Mouse (Mus musculus) embryonic facial prominence, embryonic 12.5 days (tissue): ENCODE measurements around the gene Casd1. TPM values are rescaled to one million over a fixed set of nuclear protein-coding genes. Genes with fewer than 3 reads are reported as not detected.

ENCODE experiments used
- ATAC-seq: fragments of 200-750 bp; cut with Nextera tagmentation; 2 replicates; pipeline ENCODE4 v1.8.0; 2017; ENCODE audit not compliant: insufficient number of reproducible peaks, insufficient read depth, low FRiP score, low TSS enrichment
- H3K27ac ChIP-seq: fragments of 300-500 bp; sonication (generic); 2 replicates; pipeline ENCODE4 v1.5.1; 2016; ENCODE audit warnings: mild to moderate bottlenecking
- H3K27me3 ChIP-seq: fragments of 300-500 bp; sonication (generic); 2 replicates; pipeline ENCODE4 v1.6.1; 2016; ENCODE audit warnings: mild to moderate bottlenecking, moderate library complexity
- H3K36me3 ChIP-seq: fragments of 300-500 bp; sonication (generic); 2 replicates; pipeline ENCODE4 v1.6.1; 2016; ENCODE audit warnings: mild to moderate bottlenecking
- H3K4me1 ChIP-seq: fragments of 300-500 bp; sonication (generic); 2 replicates; pipeline ENCODE4 v1.6.1; 2016
- H3K4me2 ChIP-seq: fragments of 300-500 bp; sonication (generic); replicated peaks from 2 replicates; pipeline ENCODE4 v1.6.1; 2016; ENCODE audit warnings: mild to moderate bottlenecking, moderate library complexity
- H3K4me3 ChIP-seq: fragments of 300-500 bp; sonication (generic); 2 replicates; pipeline ENCODE4 v1.5.1; 2016; ENCODE audit warnings: mild to moderate bottlenecking
- H3K9ac ChIP-seq: fragments of 300-500 bp; sonication (generic); 2 replicates; pipeline ENCODE4 v1.6.1; 2016; ENCODE audit warnings: mild to moderate bottlenecking, moderate library complexity
- H3K9me3 ChIP-seq: fragments of 300-500 bp; sonication (generic); 2 replicates; pipeline ENCODE4 v1.6.1; 2016; ENCODE audit warnings: mild to moderate bottlenecking, moderate library complexity
- WGBS: fragments of 180-500 bp; shearing (Covaris S2); methylation state at CpG from one replicate; pipeline ENCODE4 v1.1.7; 2016; 5-methylcytosine and 5-hydroxymethylcytosine counted together
- polyA plus RNA-seq: library from polyadenylated mRNA; unstranded; fragments of >200 nt; fragmentation: Nextera tagmentation; extraction: Ambion mirVana; gene quantifications from 2 replicates; pipeline ENCODE4 v1.2.1, GENCODE M21; 2016

The Casd1 gene
- polyA plus RNA-seq = 42.7 and 44.1 TPM in 2 replicates

DNA sequence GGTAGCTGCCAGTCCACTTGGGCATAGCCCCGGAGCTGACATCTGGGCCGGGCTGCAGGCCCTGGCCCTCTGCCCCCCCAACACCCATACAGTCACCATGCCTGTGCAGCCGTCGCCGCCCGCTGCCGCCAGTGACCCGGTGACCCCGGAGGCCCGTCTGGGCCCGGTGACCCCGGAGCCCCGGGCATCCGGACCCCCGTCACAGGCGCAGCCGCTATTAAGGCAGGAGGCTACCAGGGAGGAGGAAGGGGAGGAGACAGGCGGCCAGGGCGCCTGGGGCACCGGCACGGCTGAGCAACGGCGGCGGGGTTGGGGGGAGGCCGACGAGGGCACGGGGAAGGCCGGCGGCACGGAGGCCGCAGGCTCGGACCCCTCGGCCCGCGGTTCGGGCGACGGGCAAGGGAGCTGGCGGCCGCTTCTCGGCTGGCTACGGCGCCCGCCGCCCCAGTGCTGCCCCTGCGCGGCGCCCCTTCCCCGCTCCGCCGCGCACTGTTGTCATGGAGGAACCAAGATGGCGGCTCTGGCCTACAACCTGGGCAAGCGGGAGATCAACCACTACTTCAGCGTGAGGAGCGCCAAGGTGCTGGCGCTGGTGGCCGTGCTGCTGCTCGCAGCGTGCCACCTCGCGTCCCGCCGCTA, at the start of gene Casd1:
Casd1 (plus strand) TSS at position 182 of the 639 bp plus-strand sequence.
- Histone ChIP-seq H3K27me3 (no peaks in the 10 kb centered on the region), H3K9ac (peak within 1 kb of the TSS; percentile 91), H3K4me2 (peak within 1 kb of the TSS; percentile 76), H3K4me3 (peak within 1 kb of the TSS; percentile 73), H3K27ac (peak within 1 kb of the TSS; percentile 97), H3K9me3 (no peaks in the 10 kb centered on the region), H3K4me1 (peaks cover 25% of the 10 kb centered on the region), H3K36me3 (no peaks in the 10 kb centered on the region)
- WGBS = under 1% methylated on average over 61 of the region's 64 CpGs
- peak; percentile 81 for ATAC-seq

DNA sequence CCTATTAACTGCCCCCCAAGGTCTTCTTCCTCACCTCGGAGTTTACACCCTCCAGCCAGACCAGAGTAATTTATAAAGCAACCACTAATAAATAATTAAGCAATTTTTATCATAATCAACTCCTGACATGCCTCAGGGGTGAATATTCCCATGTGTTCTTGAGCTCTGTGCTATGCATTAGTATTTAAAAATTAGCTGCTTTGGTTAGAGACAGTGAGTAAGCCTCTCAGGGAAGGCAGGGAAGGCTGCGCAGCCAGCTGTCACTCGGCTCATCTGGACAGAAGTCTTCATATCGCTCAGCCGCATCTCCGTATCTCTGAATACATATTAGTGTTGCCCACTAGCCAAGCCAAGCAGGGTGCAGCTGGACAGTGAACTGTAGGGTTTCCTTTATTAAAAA, 45.3 kb upstream of the Casd1 start:
- Histone ChIP-seq H3K27me3 (no peaks in the 10 kb centered on the region), H3K4me3 (no peak overlapping the region), H3K27ac (no peak overlapping the region), H3K36me3 (no peaks in the 10 kb centered on the region), H3K9me3 (no peaks in the 10 kb centered on the region), H3K4me2 (no peak overlapping the region), H3K9ac (no peak overlapping the region), H3K4me1 (peaks cover 25% of the 10 kb centered on the region)
- 67% methylated on average over 6 of the region's 6 CpGs for WGBS
- ATAC-seq = no peak

DNA sequence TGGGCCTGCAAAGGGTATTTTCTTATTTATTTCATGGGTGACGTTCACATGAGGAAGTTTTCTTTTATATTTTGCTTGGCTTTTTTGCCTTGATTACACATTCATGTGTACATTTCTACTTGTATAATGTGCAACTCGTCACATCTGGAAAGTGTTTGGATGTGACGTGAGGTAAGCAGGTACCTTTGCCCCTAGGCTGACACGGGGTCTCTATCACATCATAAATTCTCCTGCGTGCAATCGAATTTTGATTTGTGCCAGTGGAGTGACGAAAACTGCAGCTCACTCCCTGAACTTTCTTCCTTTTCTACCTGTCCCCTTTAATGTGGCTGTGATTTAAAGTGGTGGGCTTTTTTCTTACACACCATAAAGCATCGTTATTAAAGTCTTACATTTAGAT, 43.6 kb upstream of the Casd1 start:
- no peaks in the 10 kb centered on the region for H3K9me3 ChIP-seq
- ATAC-seq = no peak
- no peak overlapping the region for H3K9ac ChIP-seq
- no peak overlapping the region for H3K4me3 ChIP-seq
- WGBS = 42% methylated on average over 8 of the region's 8 CpGs
- H3K4me2 ChIP-seq = no peak overlapping the region
- peaks cover 39% of the 10 kb centered on the region for H3K4me1 ChIP-seq
- H3K27me3 ChIP-seq = no peaks in the 10 kb centered on the region
- H3K36me3 ChIP-seq = no peaks in the 10 kb centered on the region
- no peak overlapping the region; the same call in 1 of the 2 replicates for H3K27ac ChIP-seq

DNA sequence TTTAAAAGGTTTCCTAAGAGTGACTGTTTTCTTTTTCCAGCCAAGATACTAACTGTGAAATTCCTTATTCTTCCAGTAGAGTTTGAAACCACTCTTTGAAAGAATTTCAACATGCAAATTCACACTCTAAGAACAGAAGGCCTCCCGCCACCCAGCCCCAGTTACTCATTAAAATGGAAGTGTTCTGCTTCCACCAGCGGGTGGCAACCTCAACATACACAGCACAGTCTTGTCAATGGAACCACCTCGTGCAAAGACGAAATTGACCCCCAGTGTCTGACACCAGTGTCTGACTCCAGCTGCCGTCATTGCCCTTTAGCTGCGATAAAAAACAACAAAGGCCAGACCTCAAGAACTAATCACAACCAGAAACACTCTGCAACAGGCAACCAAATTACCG, 43.0 kb upstream of the Casd1 start:
- Histone ChIP-seq H3K9ac (no peak overlapping the region), H3K9me3 (no peaks in the 10 kb centered on the region), H3K27ac (peak overlapping the region; percentile 17; the same call in 1 of the 2 replicates), H3K27me3 (no peaks in the 10 kb centered on the region), H3K4me1 (peaks cover 39% of the 10 kb centered on the region), H3K36me3 (no peaks in the 10 kb centered on the region), H3K4me2 (0 out of 2 replicates have a peak overlapping the region, but pooled peaks have one; percentile 5), H3K4me3 (no peak overlapping the region)
- ATAC-seq = no peak
- 13% methylated on average over 7 of the region's 7 CpGs for WGBS

DNA sequence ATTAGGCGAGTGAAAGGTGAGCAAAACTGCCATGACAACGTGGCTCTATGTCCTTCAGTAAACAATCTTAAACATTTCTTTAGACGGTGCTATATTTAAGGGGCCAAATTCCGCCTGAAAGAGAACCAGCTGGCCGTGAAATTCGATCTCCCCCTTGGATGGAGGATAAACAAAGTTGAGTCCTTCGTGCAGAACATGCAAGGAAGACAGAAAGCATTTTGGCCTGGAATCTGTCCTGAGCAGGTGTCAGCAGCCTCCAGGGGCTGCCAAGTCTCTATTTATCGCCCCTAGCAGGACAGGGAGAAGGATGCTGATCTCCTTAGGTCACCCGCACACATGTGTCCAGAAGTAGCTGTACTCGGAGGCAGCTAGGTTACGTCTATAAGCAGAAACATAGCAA, 39.5 kb upstream of the Casd1 start:
- H3K27ac ChIP-seq = peak overlapping the region; percentile 75
- H3K4me2 ChIP-seq = 0 out of 2 replicates have a peak overlapping the region, but pooled peaks have one; percentile 2
- H3K36me3 ChIP-seq = no peaks in the 10 kb centered on the region
- no peaks in the 10 kb centered on the region for H3K27me3 ChIP-seq
- 7% methylated on average over 11 of the region's 11 CpGs for WGBS
- ATAC-seq = peak; percentile 29; the same call in 1 of the 2 replicates
- no peak overlapping the region for H3K9ac ChIP-seq
- no peak overlapping the region for H3K4me3 ChIP-seq
- H3K9me3 ChIP-seq = no peaks in the 10 kb centered on the region
- H3K4me1 ChIP-seq = peaks cover 28% of the 10 kb centered on the region

DNA sequence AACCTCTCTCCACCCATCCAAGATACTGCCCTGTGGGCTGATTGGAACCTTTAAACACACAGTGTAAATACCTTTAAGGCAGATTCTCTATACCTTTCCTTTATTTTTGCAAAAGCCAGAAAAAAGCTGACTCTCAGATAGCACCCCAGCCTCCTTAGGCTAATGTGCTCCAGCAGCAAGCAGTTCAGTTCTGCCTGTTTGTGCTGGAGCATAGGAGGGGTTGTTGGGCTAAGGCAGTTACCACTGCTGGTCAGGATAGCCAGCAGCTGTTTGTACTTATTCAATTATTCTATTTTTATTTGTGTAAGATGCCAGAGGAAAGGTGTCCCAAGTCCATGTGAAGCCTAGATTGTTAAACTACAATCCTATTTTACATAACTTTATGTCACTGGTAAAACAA, 39.0 kb upstream of the Casd1 start:
- peaks cover 28% of the 10 kb centered on the region for H3K4me1 ChIP-seq
- H3K9ac ChIP-seq = no peak overlapping the region
- H3K27ac ChIP-seq = peak overlapping the region; percentile 75

DNA sequence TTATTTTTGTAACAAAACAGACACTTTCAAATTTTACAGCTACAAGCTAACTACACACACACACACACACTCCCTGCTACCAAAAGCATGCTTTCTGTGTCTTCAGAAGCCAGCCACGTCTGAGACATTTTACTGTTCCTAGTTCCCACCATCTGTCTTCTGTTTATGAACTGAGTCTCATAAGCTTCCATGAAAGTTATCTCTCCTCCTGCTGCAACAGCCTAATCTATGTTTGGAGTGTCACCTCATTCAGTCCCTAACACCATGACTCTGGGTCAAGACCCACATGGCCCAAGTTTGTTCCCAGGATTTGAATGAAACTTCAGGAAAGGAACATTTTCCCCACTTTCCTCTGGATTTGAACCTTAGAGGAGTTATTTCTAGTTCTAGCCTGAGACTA, 38.2 kb upstream of the Casd1 start:
- ATAC-seq = no peak
- Histone ChIP-seq H3K4me3 (no peak overlapping the region), H3K36me3 (no peaks in the 10 kb centered on the region), H3K27me3 (no peaks in the 10 kb centered on the region), H3K4me1 (peaks cover 26% of the 10 kb centered on the region), H3K27ac (peak overlapping the region; percentile 50), H3K4me2 (no peak overlapping the region), H3K9me3 (no peaks in the 10 kb centered on the region), H3K9ac (no peak overlapping the region)
- WGBS = 12% methylated on average over 1 of the region's 1 CpGs

More for the DNA sequence above, 39.0 kb upstream of the Casd1 start:
- Histone ChIP-seq H3K36me3 (no peaks in the 10 kb centered on the region), H3K9me3 (no peaks in the 10 kb centered on the region), H3K27me3 (no peaks in the 10 kb centered on the region), H3K4me3 (no peak overlapping the region), H3K4me2 (no peak overlapping the region)
- ATAC-seq = 0 out of 2 replicates have a peak, but pooled peaks have one; percentile 29

DNA sequence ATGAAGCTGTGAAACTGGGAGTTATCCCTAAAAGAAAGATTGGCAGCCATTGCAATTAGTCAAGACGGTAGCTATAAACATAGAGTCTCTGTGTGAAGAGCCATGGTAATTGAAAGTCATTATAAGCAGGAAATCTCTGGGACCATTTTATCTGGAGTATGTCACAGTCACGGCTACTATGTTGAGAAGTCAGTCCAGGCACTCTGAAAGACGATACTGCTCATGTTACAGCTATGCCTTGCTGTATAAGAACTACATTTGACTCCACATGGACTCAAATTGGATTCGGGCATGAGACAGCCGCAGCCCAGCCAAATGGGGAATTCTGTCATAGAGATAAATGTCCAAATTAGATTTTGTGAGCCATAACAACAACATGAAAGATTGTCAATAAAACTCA, 37.2 kb upstream of the Casd1 start:
- Histone ChIP-seq H3K9me3 (no peaks in the 10 kb centered on the region), H3K4me2 (no peak overlapping the region), H3K27ac (no peak overlapping the region), H3K27me3 (no peaks in the 10 kb centered on the region), H3K4me1 (peaks cover 19% of the 10 kb centered on the region), H3K36me3 (no peaks in the 10 kb centered on the region), H3K9ac (no peak overlapping the region), H3K4me3 (no peak overlapping the region)
- WGBS = 40% methylated on average over 5 of the region's 5 CpGs
- ATAC-seq = peak; percentile 38; the same call in 1 of the 2 replicates

DNA sequence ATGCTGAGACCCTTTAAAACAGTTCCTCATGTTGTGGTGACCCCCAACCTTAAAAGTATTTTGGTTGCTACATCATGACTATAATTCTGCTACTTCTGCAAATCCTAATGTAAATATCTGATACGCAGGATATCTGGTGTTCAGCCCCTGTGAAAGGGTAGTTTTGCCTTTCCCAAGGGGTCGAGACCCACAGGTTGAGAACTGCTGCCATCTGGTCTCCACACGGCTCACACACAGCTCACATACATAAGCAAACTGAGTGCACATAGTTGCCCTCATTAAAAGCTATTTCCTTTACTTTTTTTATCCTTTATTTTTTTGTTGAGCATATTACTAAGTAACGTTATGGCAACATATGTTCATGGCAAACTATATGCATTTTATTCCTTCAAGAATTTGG, 30.2 kb upstream of the Casd1 start:
- WGBS = 29% methylated on average over 4 of the region's 4 CpGs
- Histone ChIP-seq H3K4me3 (no peak overlapping the region), H3K9me3 (no peaks in the 10 kb centered on the region), H3K4me2 (no peak overlapping the region), H3K27ac (no peak overlapping the region), H3K36me3 (no peaks in the 10 kb centered on the region), H3K27me3 (no peaks in the 10 kb centered on the region), H3K4me1 (0 out of 2 replicates have a peak, but pooled peaks cover 4% of the 10 kb centered on the region), H3K9ac (no peak overlapping the region)
- no peak for ATAC-seq

DNA sequence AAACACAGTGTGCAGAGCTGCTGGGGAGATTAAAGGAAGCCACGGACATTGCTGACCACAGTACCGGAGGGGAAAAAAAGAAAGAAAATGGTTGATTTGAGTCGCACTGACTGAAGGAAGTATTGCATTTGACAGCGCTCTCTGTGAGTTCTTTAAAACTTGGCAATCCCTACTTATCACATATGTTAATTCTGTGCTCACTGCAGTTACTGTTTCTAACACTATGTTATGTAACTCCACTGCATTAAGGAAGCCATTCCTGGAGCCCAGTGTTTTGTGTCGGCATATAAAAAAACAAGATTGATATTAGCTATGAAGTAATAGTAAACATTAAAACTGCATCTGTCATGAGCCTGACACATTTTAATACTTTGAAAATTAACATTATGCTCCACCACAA, 22.9 kb upstream of the Casd1 start:
- 71% methylated on average over 5 of the region's 5 CpGs for WGBS
- Histone ChIP-seq H3K4me1 (no peaks in the 10 kb centered on the region), H3K9me3 (no peaks in the 10 kb centered on the region), H3K4me3 (no peak overlapping the region), H3K4me2 (no peak overlapping the region), H3K36me3 (no peaks in the 10 kb centered on the region), H3K27ac (no peak overlapping the region), H3K27me3 (no peaks in the 10 kb centered on the region), H3K9ac (no peak overlapping the region)
- ATAC-seq = no peak

DNA sequence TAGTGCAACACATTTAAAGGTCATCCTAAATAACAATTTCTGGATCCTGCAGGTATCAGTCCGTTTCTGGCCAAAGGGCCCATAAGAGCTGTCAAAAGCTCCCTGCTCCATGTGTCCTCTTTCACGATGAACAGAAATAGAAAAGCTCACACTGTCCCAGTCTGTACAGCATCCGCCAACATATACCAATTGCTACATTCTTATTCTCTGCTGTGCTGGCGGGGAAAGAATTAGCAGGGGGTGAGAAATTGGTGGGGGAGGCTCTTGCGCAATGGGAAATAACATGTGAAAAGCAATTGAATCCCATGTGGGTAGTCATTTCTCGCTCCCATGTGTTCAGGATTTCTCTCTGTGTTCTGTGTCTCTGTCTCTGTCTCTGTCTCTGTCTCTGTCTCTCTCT, 22.3 kb upstream of the Casd1 start:
- Histone ChIP-seq H3K9me3 (no peaks in the 10 kb centered on the region), H3K36me3 (no peaks in the 10 kb centered on the region), H3K4me2 (no peak overlapping the region), H3K27me3 (no peaks in the 10 kb centered on the region), H3K4me3 (no peak overlapping the region), H3K27ac (no peak overlapping the region), H3K9ac (no peak overlapping the region), H3K4me1 (no peaks in the 10 kb centered on the region)
- WGBS = 88% methylated on average over 6 of the region's 6 CpGs
- ATAC-seq = no peak

DNA sequence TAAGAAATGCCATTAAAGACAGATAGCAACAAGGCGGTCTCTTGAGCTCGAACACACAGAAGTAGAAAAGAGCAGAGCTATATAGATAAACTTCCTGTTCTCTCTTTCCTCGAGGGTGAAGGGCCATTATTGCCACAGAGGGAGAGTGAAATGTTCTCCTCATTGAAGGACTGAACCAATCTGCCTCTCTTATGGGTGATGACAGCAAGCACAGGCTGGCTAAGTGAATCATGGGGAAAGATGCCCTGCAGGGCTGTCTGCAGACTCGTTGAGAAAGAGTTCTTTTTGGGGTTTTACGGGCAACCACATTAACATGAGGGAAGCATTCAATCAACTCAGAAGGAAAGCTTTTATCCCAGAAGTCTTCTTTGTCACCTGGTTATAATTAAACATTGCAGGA, 21.0 kb upstream of the Casd1 start:
- no peak for ATAC-seq
- no peaks in the 10 kb centered on the region for H3K36me3 ChIP-seq
- H3K9me3 ChIP-seq = no peaks in the 10 kb centered on the region
- no peak overlapping the region for H3K9ac ChIP-seq
- WGBS = 41% methylated on average over 5 of the region's 5 CpGs
- H3K27ac ChIP-seq = no peak overlapping the region
- H3K4me1 ChIP-seq = no peaks in the 10 kb centered on the region
- no peaks in the 10 kb centered on the region for H3K27me3 ChIP-seq
- no peak overlapping the region for H3K4me2 ChIP-seq
- H3K4me3 ChIP-seq = no peak overlapping the region
